Mouse (Mus musculus) limb, embryonic 15.5 days (tissue): Measurements from ENCODE around the gene Wdr35. TPM values are rescaled to one million over a fixed set of nuclear protein-coding genes. Genes with fewer than 3 reads are reported as not detected.
"Not testable (repeated sequence)": the region's sequence is repeated elsewhere in the genome, so short reads cannot be mapped to it uniquely, and the experiment has no call there.

Source experiments
- ATAC-seq: fragments of 200-750 bp; cut with Nextera tagmentation; 2 replicates; pipeline ENCODE4 v1.8.0; 2017; ENCODE audit warnings: low read depth, moderate TSS enrichment; ENCODE audit not compliant: insufficient number of reproducible peaks, low FRiP score, low TSS enrichment
- H3K27ac ChIP-seq: fragments of 300-500 bp; sonication (generic); 2 replicates; pipeline ENCODE4 v1.5.1; 2015; ENCODE audit warnings: moderate library complexity, mild to moderate bottlenecking, inconsistent platforms
- H3K27me3 ChIP-seq: fragments of 300-500 bp; sonication (generic); 2 replicates; pipeline ENCODE4 v1.6.1; 2015; ENCODE audit warnings: inconsistent platforms
- H3K36me3 ChIP-seq: fragments of 300-500 bp; sonication (generic); 2 replicates; pipeline ENCODE4 v1.6.1; 2015; ENCODE audit warnings: inconsistent platforms
- H3K4me1 ChIP-seq: fragments of 300-500 bp; sonication (generic); 2 replicates; pipeline ENCODE4 v1.6.1; 2015; ENCODE audit warnings: inconsistent platforms
- H3K4me2 ChIP-seq: fragments of 300-500 bp; sonication (generic); 2 replicates; pipeline ENCODE4 v1.6.1; 2015; ENCODE audit warnings: mild to moderate bottlenecking, inconsistent platforms
- H3K4me3 ChIP-seq: fragments of 300-500 bp; sonication (generic); 2 replicates; pipeline ENCODE4 v1.5.1; 2015; ENCODE audit warnings: mild to moderate bottlenecking, inconsistent platforms
- H3K9ac ChIP-seq: fragments of 300-500 bp; sonication (generic); 2 replicates; pipeline ENCODE4 v1.6.1; 2015; ENCODE audit warnings: inconsistent platforms
- H3K9me3 ChIP-seq: fragments of 300-500 bp; sonication (generic); 2 replicates; pipeline ENCODE4 v1.6.1; 2016; ENCODE audit warnings: inconsistent platforms
- WGBS: fragments of 180-500 bp; shearing (Covaris S2); methylation state at CpG from one replicate; pipeline ENCODE4 v1.1.7; 2015; 5-methylcytosine and 5-hydroxymethylcytosine counted together
- polyA plus RNA-seq: library from polyadenylated mRNA; unstranded; fragments of >200 nt; fragmentation: Nextera tagmentation; extraction: Ambion mirVana; gene quantifications from 2 replicates; pipeline ENCODE4 v1.2.1, GENCODE M21; 2015

Wdr35 gene
- polyA plus RNA-seq, result 18.8 and 20.2 TPM in 2 replicates

- ATAC-seq, result peak; percentile 80; the same call in 1 of the 2 replicates
- under 1% methylated on average over 45 of the region's 45 CpGs for WGBS
- H3K27ac ChIP-seq, result peak within 1 kb of the TSS; percentile 82
These were observed at the start of gene Wdr35 for GRCm38 (mm10) chr12:8973820-8974465. Gene Wdr35 (plus strand): TSS chr12:8973892.

GRCm38 (mm10) chr12:8927652-8928051 lies 46.0 kb upstream of the Wdr35 start:
- Histone ChIP-seq H3K9ac (no peak overlapping the region), H3K36me3 (peaks cover 7% of the 10 kb centered on the region), H3K4me3 (no peak overlapping the region), H3K4me2 (no peak overlapping the region), H3K9me3 (no peaks in the 10 kb centered on the region), H3K27me3 (no peaks in the 10 kb centered on the region), H3K4me1 (peaks cover 43% of the 10 kb centered on the region), H3K27ac (no peak overlapping the region)
- no peak for ATAC-seq
- 97% methylated on average over 3 of the region's 3 CpGs for WGBS

More at GRCm38 (mm10) chr12:8973820-8974465, at the start of gene Wdr35:
- H3K9me3 ChIP-seq, result no peaks in the 10 kb centered on the region
- H3K4me3 ChIP-seq, result peak within 1 kb of the TSS; percentile 69
- H3K4me2 ChIP-seq, result peak within 1 kb of the TSS; percentile 75
- no peaks in the 10 kb centered on the region for H3K36me3 ChIP-seq
- peaks cover 22% of the 10 kb centered on the region for H3K4me1 ChIP-seq
- H3K27me3 ChIP-seq, result no peaks in the 10 kb centered on the region
- peak within 1 kb of the TSS; percentile 52 for H3K9ac ChIP-seq

- H3K36me3 ChIP-seq, result peaks cover 13% of the 10 kb centered on the region
- ATAC-seq, result no peak
- no peak overlapping the region for H3K27ac ChIP-seq
- no peak overlapping the region for H3K4me3 ChIP-seq
- no peak overlapping the region for H3K9ac ChIP-seq
- H3K4me2 ChIP-seq, result no peak overlapping the region
- no peaks in the 10 kb centered on the region for H3K9me3 ChIP-seq
- no peaks in the 10 kb centered on the region for H3K27me3 ChIP-seq
- peaks cover 38% of the 10 kb centered on the region for H3K4me1 ChIP-seq
- 78% methylated on average over 4 of the region's 4 CpGs for WGBS
These were observed 44.9 kb upstream of the Wdr35 start for GRCm38 (mm10) chr12:8928766-8929165.

- Histone ChIP-seq H3K27me3 (no peaks in the 10 kb centered on the region), H3K36me3 (peaks cover 26% of the 10 kb centered on the region), H3K4me1 (peaks cover 25% of the 10 kb centered on the region; the same call in 1 of the 2 replicates), H3K4me3 (no peak overlapping the region), H3K27ac (no peak overlapping the region), H3K9ac (no peak overlapping the region), H3K4me2 (no peak overlapping the region), H3K9me3 (no peaks in the 10 kb centered on the region)
- ATAC-seq, result no peak
- 78% methylated on average over 4 of the region's 4 CpGs for WGBS
These were observed 42.6 kb upstream of the Wdr35 start for GRCm38 (mm10) chr12:8931083-8931482.

- 60% methylated on average over 5 of the region's 5 CpGs for WGBS
- no peak for ATAC-seq
- Histone ChIP-seq H3K9me3 (no peaks in the 10 kb centered on the region), H3K27me3 (no peaks in the 10 kb centered on the region), H3K4me2 (no peak overlapping the region), H3K9ac (no peak overlapping the region), H3K4me3 (no peak overlapping the region), H3K36me3 (peaks cover 59% of the 10 kb centered on the region), H3K4me1 (peaks cover 12% of the 10 kb centered on the region; the same call in 1 of the 2 replicates), H3K27ac (no peak overlapping the region)
These were observed 38.3 kb upstream of the Wdr35 start for GRCm38 (mm10) chr12:8935349-8935748.

- not testable (repeated sequence) for ATAC-seq, H3K4me3 ChIP-seq
- WGBS, result 55% methylated on average over 4 of the region's 4 CpGs
These were observed 37.5 kb upstream of the Wdr35 start for GRCm38 (mm10) chr12:8936210-8936609.

GRCm38 (mm10) chr12:8939490-8939889 lies 34.2 kb upstream of the Wdr35 start:
- H3K4me2 ChIP-seq, result no peak overlapping the region
- H3K9me3 ChIP-seq, result no peaks in the 10 kb centered on the region
- ATAC-seq, result no peak
- H3K4me3 ChIP-seq, result no peak overlapping the region
- H3K4me1 ChIP-seq, result 0 out of 2 replicates have a peak, but pooled peaks cover 4% of the 10 kb centered on the region
- H3K36me3 ChIP-seq, result peaks cover 50% of the 10 kb centered on the region
- WGBS, result 92% methylated on average over 4 of the region's 4 CpGs
- no peak overlapping the region for H3K9ac ChIP-seq
- no peak overlapping the region for H3K27ac ChIP-seq
- H3K27me3 ChIP-seq, result no peaks in the 10 kb centered on the region

More at GRCm38 (mm10) chr12:8936210-8936609, 37.5 kb upstream of the Wdr35 start:
- H3K9me3 ChIP-seq, H3K4me1 ChIP-seq, H3K27me3 ChIP-seq, H3K4me2 ChIP-seq, H3K27ac ChIP-seq, H3K9ac ChIP-seq: not testable (repeated sequence)
- H3K36me3 ChIP-seq, result peaks cover 59% of the 10 kb centered on the region

- Histone ChIP-seq H3K27me3 (no peaks in the 10 kb centered on the region), H3K4me1 (0 out of 2 replicates have a peak, but pooled peaks cover 4% of the 10 kb centered on the region), H3K9ac (no peak overlapping the region), H3K36me3 (peaks cover 42% of the 10 kb centered on the region), H3K4me3 (no peak overlapping the region), H3K27ac (no peak overlapping the region), H3K4me2 (no peak overlapping the region), H3K9me3 (no peaks in the 10 kb centered on the region)
- no peak for ATAC-seq
- WGBS, result 67% methylated on average over 12 of the region's 12 CpGs
These were observed 33.4 kb upstream of the Wdr35 start for GRCm38 (mm10) chr12:8940011-8941005.

- 47% methylated on average over 4 of the region's 4 CpGs for WGBS
- Histone ChIP-seq H3K9ac (no peak overlapping the region), H3K4me3 (no peak overlapping the region), H3K27me3 (no peaks in the 10 kb centered on the region), H3K4me2 (no peak overlapping the region), H3K4me1 (no peaks in the 10 kb centered on the region), H3K36me3 (peaks cover 34% of the 10 kb centered on the region), H3K9me3 (no peaks in the 10 kb centered on the region), H3K27ac (no peak overlapping the region)
- ATAC-seq, result no peak
These were observed 32.5 kb upstream of the Wdr35 start for GRCm38 (mm10) chr12:8941131-8941615.

- no peak overlapping the region for H3K9ac ChIP-seq
- H3K27me3 ChIP-seq, result no peaks in the 10 kb centered on the region
- peaks cover 27% of the 10 kb centered on the region for H3K36me3 ChIP-seq
- H3K4me2 ChIP-seq, result no peak overlapping the region
- H3K27ac ChIP-seq, result no peak overlapping the region
- no peak for ATAC-seq
- H3K4me1 ChIP-seq, result no peaks in the 10 kb centered on the region
- 54% methylated on average over 4 of the region's 4 CpGs for WGBS
- no peaks in the 10 kb centered on the region for H3K9me3 ChIP-seq
- H3K4me3 ChIP-seq, result no peak overlapping the region
These were observed 31.8 kb upstream of the Wdr35 start for GRCm38 (mm10) chr12:8941699-8942392.

GRCm38 (mm10) chr12:8947163-8947562 lies 26.5 kb upstream of the Wdr35 start:
- no peaks in the 10 kb centered on the region for H3K9me3 ChIP-seq
- 45% methylated on average over 9 of the region's 9 CpGs for WGBS
- peak overlapping the region; percentile 97 for H3K4me2 ChIP-seq
- no peak for ATAC-seq
- H3K9ac ChIP-seq, result no peak overlapping the region
- H3K4me1 ChIP-seq, result peaks cover 11% of the 10 kb centered on the region
- H3K4me3 ChIP-seq, result peak overlapping the region; percentile 48; the same call in 1 of the 2 replicates
- peak overlapping the region; percentile 71 for H3K27ac ChIP-seq
- H3K27me3 ChIP-seq, result 0 out of 2 replicates have a peak, but pooled peaks cover 4% of the 10 kb centered on the region
- H3K36me3 ChIP-seq, result no peaks in the 10 kb centered on the region
